Mouse (Mus musculus): ENCODE measurements around the gene Cnn2. TPM values are rescaled to one million over a fixed set of nuclear protein-coding genes. Genes with fewer than 3 reads are reported as not detected.

The Cnn2 gene
- polyA plus RNA-seq (2012; rRNA removed), result 49.9 and 72.8 TPM in 2 replicates

DNA sequence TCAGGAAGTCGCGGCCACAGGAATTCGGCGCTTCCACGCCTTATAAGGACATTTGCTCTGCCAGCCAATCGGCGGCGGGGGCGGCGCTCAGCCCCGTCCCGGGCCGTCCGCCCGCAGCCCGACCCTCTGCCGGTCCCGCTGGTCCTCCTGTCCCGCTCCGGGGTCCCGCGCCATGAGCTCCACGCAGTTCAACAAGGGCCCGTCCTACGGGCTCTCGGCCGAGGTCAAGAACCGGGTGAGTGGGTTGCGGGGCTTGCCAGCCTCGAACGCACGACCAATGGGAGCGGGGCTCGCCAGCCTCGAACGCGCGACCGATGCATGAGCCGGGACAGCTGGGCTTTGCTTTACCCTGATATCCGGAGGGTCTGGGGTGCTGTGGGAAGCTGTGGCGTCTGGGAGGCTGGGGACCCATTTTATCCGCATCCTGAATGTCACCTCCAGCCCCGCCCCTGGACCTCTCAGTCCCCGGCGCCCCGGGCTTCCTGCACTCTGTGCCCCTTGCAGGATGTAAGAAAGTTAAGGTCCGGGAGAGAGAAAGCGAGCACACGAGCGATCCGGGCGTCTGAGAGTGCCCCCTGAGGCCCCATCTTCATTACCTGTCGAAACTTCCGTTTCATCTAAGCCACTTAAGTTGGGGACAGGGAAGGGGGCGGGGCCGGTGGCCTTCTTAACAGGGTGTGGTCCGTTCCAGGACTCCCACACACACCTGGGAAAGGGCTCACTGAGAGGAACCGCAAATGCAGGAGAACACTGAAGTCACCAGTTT, at the start of gene Cnn2:
Gene Cnn2, plus strand, starts transcription at position 79 of the 766 bp plus-strand sequence.
- H3K4me3 ChIP-seq (ENCODE audit: low read depth, low read length), result peak within 1 kb of the TSS; percentile 81
- H3K4me1 ChIP-seq (ENCODE audit: control insufficient read depth, insufficient read depth, insufficient read length, low read length), result peaks cover 15% of the 10 kb centered on the region
- peak; percentile 16; the same call in 1 of the 2 replicates for TF ChIP-seq POLR2A (IDR thresholded peaks at IDR 0.05; ENCODE audit: low read depth, low read length)
- TF ChIP-seq CTCF (IDR thresholded peaks at IDR 0.05; ENCODE audit: extremely low read depth, insufficient read length, insufficient replicate concordance, low read depth, low read length), result no peak
- 1% methylated on average over 58 of the region's 59 CpGs for WGBS
- H3K36me3 ChIP-seq (ENCODE audit: control insufficient read depth, insufficient read depth, low read length), result peaks cover 8% of the 10 kb centered on the region; the same call in 1 of the 2 replicates
- H3K27me3 ChIP-seq (ENCODE audit: control insufficient read depth, insufficient read depth, low read length), result no peaks in the 10 kb centered on the region
- H3K27ac ChIP-seq (ENCODE audit: insufficient read depth, low read depth, low read length), result peak within 1 kb of the TSS; percentile 78

DNA sequence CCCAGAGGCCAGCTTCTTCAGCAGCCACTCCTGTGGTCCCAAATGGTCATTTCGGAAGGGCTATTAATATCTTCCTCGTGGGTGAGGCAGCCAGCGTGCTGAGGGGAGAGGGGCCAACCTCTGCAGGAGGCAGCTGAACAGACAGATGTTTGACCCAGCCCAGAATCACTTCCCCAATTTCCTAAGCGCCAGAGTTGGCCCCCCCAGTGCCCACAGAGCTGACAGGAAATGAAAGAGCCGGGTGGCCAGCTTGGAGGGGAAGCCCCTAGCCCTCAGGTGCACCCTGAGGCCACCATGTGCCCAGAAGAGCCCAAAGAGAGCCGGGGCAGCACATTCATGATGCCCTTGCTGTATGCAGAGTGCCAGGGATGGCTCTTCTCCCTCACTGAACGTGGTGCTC, 47.6 kb upstream of the Cnn2 start:
- peak overlapping the region; percentile 8; the same call in 1 of the 2 replicates for H3K27ac ChIP-seq (ENCODE audit: insufficient read depth, low read depth, low read length)
- no peak overlapping the region for H3K4me3 ChIP-seq (ENCODE audit: low read depth, low read length)
- TF ChIP-seq CTCF (IDR thresholded peaks at IDR 0.05; ENCODE audit: extremely low read depth, insufficient read length, insufficient replicate concordance, low read depth, low read length) (no peak), POLR2A (IDR thresholded peaks at IDR 0.05; ENCODE audit: low read depth, low read length) (no peak)
- WGBS, result 49% methylated on average over 7 of the region's 7 CpGs
- H3K4me1 ChIP-seq (ENCODE audit: control insufficient read depth, insufficient read depth, insufficient read length, low read length), result peaks cover 33% of the 10 kb centered on the region
- no peaks in the 10 kb centered on the region for H3K36me3 ChIP-seq (ENCODE audit: control insufficient read depth, insufficient read depth, low read length)
- no peaks in the 10 kb centered on the region for H3K27me3 ChIP-seq (ENCODE audit: control insufficient read depth, insufficient read depth, low read length)

DNA sequence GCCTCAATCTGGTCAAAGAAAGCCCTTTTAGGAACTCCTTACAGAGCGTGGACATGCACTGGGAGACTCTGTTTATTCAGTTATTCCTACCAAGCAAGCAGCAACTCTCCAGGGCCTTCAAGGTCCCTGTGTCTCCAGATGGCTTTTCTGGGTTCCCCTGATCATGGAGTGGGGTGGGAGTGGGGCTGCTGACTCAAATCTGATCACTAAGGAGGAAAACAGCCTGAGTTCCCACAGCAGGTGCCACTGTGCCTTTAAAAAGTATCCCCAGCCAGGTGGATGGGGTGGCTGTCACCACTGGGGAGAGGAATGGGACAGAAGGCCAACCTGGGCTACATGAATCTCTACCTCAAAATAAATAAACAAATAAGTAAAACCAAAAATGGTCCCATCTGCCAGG, 45.4 kb upstream of the Cnn2 start:
- 85% methylated on average over 1 of the region's 1 CpGs for WGBS
- TF ChIP-seq CTCF (IDR thresholded peaks at IDR 0.05; ENCODE audit: extremely low read depth, insufficient read length, insufficient replicate concordance, low read depth, low read length) (no peak), POLR2A (IDR thresholded peaks at IDR 0.05; ENCODE audit: low read depth, low read length) (no peak)
- H3K27me3 ChIP-seq (ENCODE audit: control insufficient read depth, insufficient read depth, low read length), result no peaks in the 10 kb centered on the region
- peak overlapping the region; percentile 16 for H3K27ac ChIP-seq (ENCODE audit: insufficient read depth, low read depth, low read length)
- H3K4me3 ChIP-seq (ENCODE audit: low read depth, low read length), result no peak overlapping the region
- H3K4me1 ChIP-seq (ENCODE audit: control insufficient read depth, insufficient read depth, insufficient read length, low read length), result peaks cover 13% of the 10 kb centered on the region
- H3K36me3 ChIP-seq (ENCODE audit: control insufficient read depth, insufficient read depth, low read length), result no peaks in the 10 kb centered on the region

DNA sequence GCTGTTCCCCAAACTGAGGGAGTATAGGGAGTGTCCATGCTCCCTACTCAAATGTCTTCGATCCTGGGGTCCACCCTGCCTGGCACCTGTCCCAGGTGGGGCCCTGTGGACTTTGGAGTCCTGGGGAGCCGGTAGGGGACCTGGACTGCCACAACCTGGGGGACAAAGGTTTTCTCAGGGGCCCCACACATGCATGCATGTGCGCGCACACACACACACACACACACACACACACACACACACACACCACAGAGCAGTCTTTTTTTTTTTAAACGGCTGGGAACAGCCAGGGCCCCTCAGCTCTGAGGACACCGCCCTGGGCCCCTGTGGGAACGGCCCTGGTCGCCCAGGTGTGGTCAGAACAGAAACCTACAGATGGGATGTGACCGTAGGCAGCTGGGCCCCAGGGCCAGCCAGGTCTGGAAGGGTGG, 44.9 kb upstream of the Cnn2 start:
- WGBS, result 32% methylated on average over 9 of the region's 9 CpGs
- Histone ChIP-seq H3K4me3 (ENCODE audit: low read depth, low read length) (no peak overlapping the region), H3K27me3 (ENCODE audit: control insufficient read depth, insufficient read depth, low read length) (no peaks in the 10 kb centered on the region), H3K4me1 (ENCODE audit: control insufficient read depth, insufficient read depth, insufficient read length, low read length) (peaks cover 13% of the 10 kb centered on the region), H3K27ac (ENCODE audit: insufficient read depth, low read depth, low read length) (no peak overlapping the region), H3K36me3 (ENCODE audit: control insufficient read depth, insufficient read depth, low read length) (no peaks in the 10 kb centered on the region; the same call in 1 of the 2 replicates)
- TF ChIP-seq POLR2A (IDR thresholded peaks at IDR 0.05; ENCODE audit: low read depth, low read length), result no peak
- no peak for TF ChIP-seq CTCF (IDR thresholded peaks at IDR 0.05; ENCODE audit: extremely low read depth, insufficient read length, insufficient replicate concordance, low read depth, low read length)

DNA sequence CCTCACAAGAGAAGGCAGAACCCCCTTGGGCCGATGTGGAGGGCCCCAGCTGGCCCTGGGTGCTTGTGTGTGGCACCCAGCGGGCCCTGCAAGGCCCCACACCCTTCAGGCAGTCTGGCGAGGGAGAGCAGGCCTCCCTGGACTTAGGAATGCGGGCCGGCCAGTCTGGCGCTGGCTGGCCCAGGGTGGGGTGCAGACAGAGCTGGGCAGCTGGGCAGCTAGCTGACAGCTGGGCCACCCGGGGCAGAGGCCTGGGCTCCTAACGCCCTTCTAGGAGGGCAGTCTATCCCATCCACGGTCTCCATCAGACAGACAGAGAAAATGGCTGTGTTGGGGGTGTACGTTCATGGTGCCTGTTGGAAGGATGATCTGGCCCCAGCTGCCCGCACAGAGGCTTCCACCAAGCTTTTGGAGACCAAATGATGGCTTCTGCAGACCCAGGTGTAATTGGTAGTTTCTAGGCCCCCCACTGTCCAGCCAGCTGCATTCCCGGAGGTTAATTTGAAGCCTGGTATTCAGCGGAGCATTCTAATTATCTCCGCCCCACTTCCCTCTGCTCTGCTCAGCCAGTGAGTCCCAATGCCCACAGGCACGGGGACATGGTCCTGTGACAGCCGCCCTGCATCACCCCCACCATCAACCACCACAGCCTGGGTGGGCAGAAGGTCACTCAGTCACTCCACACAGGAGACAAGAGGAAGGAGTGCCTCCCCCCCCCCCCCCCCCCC, 42.7 kb upstream of the Cnn2 start:
- Histone ChIP-seq H3K36me3 (ENCODE audit: control insufficient read depth, insufficient read depth, low read length) (peaks cover 2% of the 10 kb centered on the region; the same call in 1 of the 2 replicates), H3K4me3 (ENCODE audit: low read depth, low read length) (no peak overlapping the region), H3K4me1 (ENCODE audit: control insufficient read depth, insufficient read depth, insufficient read length, low read length) (peaks cover 13% of the 10 kb centered on the region), H3K27ac (ENCODE audit: insufficient read depth, low read depth, low read length) (no peak overlapping the region), H3K27me3 (ENCODE audit: control insufficient read depth, insufficient read depth, low read length) (no peaks in the 10 kb centered on the region)
- TF ChIP-seq POLR2A (IDR thresholded peaks at IDR 0.05; ENCODE audit: low read depth, low read length) (no peak), CTCF (IDR thresholded peaks at IDR 0.05; ENCODE audit: extremely low read depth, insufficient read length, insufficient replicate concordance, low read depth, low read length) (no peak)
- WGBS, result 56% methylated on average over 16 of the region's 16 CpGs

DNA sequence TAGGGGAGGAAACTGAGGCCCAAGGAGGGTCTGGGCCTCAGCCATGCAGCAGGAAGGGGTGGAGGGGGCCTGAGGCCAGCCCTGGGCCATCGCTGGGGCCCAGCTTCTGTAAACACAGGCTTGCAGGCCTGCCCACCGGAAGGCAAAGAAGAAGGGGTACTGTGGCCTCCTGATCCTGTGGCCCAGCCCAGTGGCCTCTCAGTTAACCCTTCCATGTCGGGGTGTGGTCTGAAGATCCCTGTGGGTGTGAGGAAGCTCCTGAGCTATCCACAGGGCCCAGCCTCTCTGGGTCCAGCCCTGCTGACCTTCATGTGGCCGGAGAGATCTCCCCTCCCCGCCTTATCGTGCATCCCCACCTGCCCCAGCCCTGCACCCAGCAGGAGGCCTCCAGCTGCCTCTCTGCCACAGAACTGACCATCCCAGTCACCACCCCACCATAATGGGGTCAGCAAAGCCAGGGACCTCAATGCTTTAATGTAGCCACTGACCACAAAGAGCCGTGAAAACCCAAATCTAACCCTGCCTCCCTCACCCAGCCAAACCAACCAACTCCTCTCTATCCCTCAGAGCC, 41.5 kb upstream of the Cnn2 start:
- 69% methylated on average over 7 of the region's 7 CpGs for WGBS
- H3K4me1 ChIP-seq (ENCODE audit: control insufficient read depth, insufficient read depth, insufficient read length, low read length), result peaks cover 13% of the 10 kb centered on the region
- TF ChIP-seq POLR2A (IDR thresholded peaks at IDR 0.05; ENCODE audit: low read depth, low read length), result no peak
- no peak for TF ChIP-seq CTCF (IDR thresholded peaks at IDR 0.05; ENCODE audit: extremely low read depth, insufficient read length, insufficient replicate concordance, low read depth, low read length)
- H3K27ac ChIP-seq (ENCODE audit: insufficient read depth, low read depth, low read length), result no peak overlapping the region
- no peaks in the 10 kb centered on the region for H3K27me3 ChIP-seq (ENCODE audit: control insufficient read depth, insufficient read depth, low read length)
- peaks cover 4% of the 10 kb centered on the region; the same call in 1 of the 2 replicates for H3K36me3 ChIP-seq (ENCODE audit: control insufficient read depth, insufficient read depth, low read length)
- H3K4me3 ChIP-seq (ENCODE audit: low read depth, low read length), result no peak overlapping the region
